9 mouse cellular contexts compared by ENCODE assay signal in the genomic region with DNA sequence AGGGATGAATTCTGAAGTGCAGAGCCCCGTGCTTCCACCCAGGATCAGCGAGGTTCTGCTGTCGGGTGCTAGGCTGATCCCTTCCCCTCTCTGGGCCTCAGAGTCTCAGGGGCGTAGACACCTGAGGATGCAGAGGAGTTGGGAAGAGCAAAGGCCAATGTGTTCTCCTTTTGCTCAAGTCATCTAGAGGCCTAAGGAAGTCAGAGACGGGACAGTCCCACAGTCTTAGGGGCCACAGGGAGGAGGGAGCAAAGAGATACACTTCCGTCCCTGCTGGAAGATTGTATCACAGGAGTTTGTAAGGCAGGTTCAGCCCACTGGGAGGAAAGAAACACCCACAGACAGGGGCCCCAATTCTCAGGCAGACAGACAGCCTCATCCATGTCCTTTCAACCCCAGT. TPM values are rescaled to one million over a fixed set of nuclear protein-coding genes. Genes with fewer than 3 reads are reported as not detected.
A peak's percentile ranks its signal among the peaks of the same experiment; 100 is the strongest.
DNase-seq lines count a peak whose midpoint lies in the region; ATAC-seq and TF ChIP-seq lines count a peak whose summit lies in the region.
"Had no signal": no experiment of that assay in that cellular context is flagged by ENCODE, and none has a peak within 500 bp of the region (broad histone marks: within the 10 kb centered on the region; RNA-seq: fewer than 3 reads in every experiment).

No protein-coding gene starts in this region.

- H3K36me3 ChIP-seq in heart, embryonic 10.5 days: no peaks in the 10 kb centered on the region
- H3K36me3 ChIP-seq in lung, postnatal 0 days (ENCODE audit: insufficient read depth, low read length): no peaks in the 10 kb centered on the region
- no peaks in the 10 kb centered on the region for H3K36me3 ChIP-seq in limb, embryonic 15.5 days
- no peaks in the 10 kb centered on the region for H3K36me3 ChIP-seq in stomach, postnatal 0 days (ENCODE audit: control insufficient read depth, insufficient read depth, low read length)
- H3K36me3 ChIP-seq in forebrain, embryonic 11.5 days (ENCODE audit: control insufficient read depth, insufficient read depth, low read length): no peaks in the 10 kb centered on the region

- H3K9ac ChIP-seq in lung, postnatal 0 days (replicated peaks; ENCODE audit: low read depth): no peak overlapping the region
- H3K9ac ChIP-seq in limb, embryonic 15.5 days: no peak overlapping the region
- H3K9ac ChIP-seq in stomach, postnatal 0 days (ENCODE audit: low read length): peak overlapping the region; percentile 41; the same call in 1 of the 2 replicates
- H3K9ac ChIP-seq in forebrain, embryonic 11.5 days (ENCODE audit: low read length): no peak overlapping the region

- no peaks in the 10 kb centered on the region for H3K27me3 ChIP-seq in heart, embryonic 10.5 days (ENCODE audit: insufficient read depth, poor library complexity, severe bottlenecking)
- H3K27me3 ChIP-seq in lung, postnatal 0 days (replicated peaks; ENCODE audit: insufficient read depth, low read length): no peaks in the 10 kb centered on the region
- no peaks in the 10 kb centered on the region for H3K27me3 ChIP-seq in limb, embryonic 15.5 days
- H3K27me3 ChIP-seq in stomach, postnatal 0 days (ENCODE audit: control insufficient read depth, insufficient read depth, low read length): no peaks in the 10 kb centered on the region
- H3K27me3 ChIP-seq in forebrain, embryonic 11.5 days (ENCODE audit: control insufficient read depth, insufficient read depth, low read length): no peaks in the 10 kb centered on the region

- no peak for DNase-seq in heart, embryonic 10.5 days (ENCODE audit: low spot score)
- no peak for DNase-seq in heart, postnatal 25 days (ENCODE audit: low spot score)
- DNase-seq in lung, postnatal 0 days (ENCODE audit: low spot score): no peak
- DNase-seq in lung, postnatal 10 days: no peak
- no peak for DNase-seq in stomach, postnatal 0 days (ENCODE audit: low spot score)
- no peak for DNase-seq in adrenal gland, adult 2 months
- DNase-seq in forebrain, embryonic 11.5 days (ENCODE audit: low spot score): no peak

- peaks cover 27% of the 10 kb centered on the region for H3K4me1 ChIP-seq in heart, embryonic 10.5 days
- 0 out of 2 replicates have a peak, but pooled peaks cover 2% of the 10 kb centered on the region for H3K4me1 ChIP-seq in lung, postnatal 0 days (ENCODE audit: insufficient read depth, low read depth, low read length)
- peaks cover 23% of the 10 kb centered on the region for H3K4me1 ChIP-seq in limb, embryonic 15.5 days
- peaks cover 5% of the 10 kb centered on the region; the same call in 1 of the 2 replicates for H3K4me1 ChIP-seq in stomach, postnatal 0 days (replicated peaks; ENCODE audit: control insufficient read depth, insufficient read depth)
- H3K4me1 ChIP-seq in forebrain, embryonic 11.5 days (replicated peaks; ENCODE audit: control insufficient read depth, insufficient read depth, low read length): 0 out of 2 replicates have a peak, but pooled peaks cover 1% of the 10 kb centered on the region

- TF ChIP-seq EP300 in lung, postnatal 0 days (IDR thresholded peaks at IDR 0.05): no peak
- TF ChIP-seq EP300 in stomach, postnatal 0 days (optimal IDR thresholded peaks at IDR 0.05): no peak

- H3K4me2 ChIP-seq in lung, postnatal 0 days (replicated peaks; ENCODE audit: low read depth, low read length): peak overlapping the region; percentile 14; the same call in 1 of the 2 replicates
- 0 out of 2 replicates have a peak overlapping the region, but pooled peaks have one; percentile 13 for H3K4me2 ChIP-seq in limb, embryonic 15.5 days
- 0 out of 2 replicates have a peak overlapping the region, but pooled peaks have one; percentile 5 for H3K4me2 ChIP-seq in stomach, postnatal 0 days (replicated peaks; ENCODE audit: low read depth)
- H3K4me2 ChIP-seq in forebrain, embryonic 11.5 days (ENCODE audit: low read depth, low read length, severe bottlenecking): no peak overlapping the region

- intact Hi-C loops in heart, postnatal 25 days (cut with DNase I): no loop called here

- ATAC-seq in lung, postnatal 0 days: no peak
- ATAC-seq in limb, embryonic 15.5 days (ENCODE audit: insufficient number of reproducible peaks, low FRiP score, low TSS enrichment, low read depth): no peak
- ATAC-seq in stomach, postnatal 0 days (ENCODE audit: low FRiP score, low TSS enrichment): no peak
- ATAC-seq in forebrain, embryonic 11.5 days (replicated peaks; ENCODE audit: low FRiP score): no peak

- WGBS in heart, embryonic 10.5 days: 49% methylated on average over 6 of the region's 6 CpGs
- WGBS in lung, postnatal 0 days: 57% methylated on average over 6 of the region's 6 CpGs
- WGBS in limb, embryonic 15.5 days: 50% methylated on average over 6 of the region's 6 CpGs
- 37% methylated on average over 6 of the region's 6 CpGs for WGBS in stomach, postnatal 0 days
- 56% methylated on average over 6 of the region's 6 CpGs for WGBS in forebrain, embryonic 11.5 days

- 0 out of 2 replicates have a peak overlapping the region, but pooled peaks have one; percentile 12 for H3K4me3 ChIP-seq in heart, embryonic 10.5 days
- no peak overlapping the region for H3K4me3 ChIP-seq in lung, postnatal 0 days (ENCODE audit: low read depth, low read length)
- H3K4me3 ChIP-seq in limb, embryonic 15.5 days: peak overlapping the region; percentile 9; the same call in 1 of the 2 replicates
- no peak overlapping the region for H3K4me3 ChIP-seq in stomach, postnatal 0 days (ENCODE audit: low read depth, low read length)
- H3K4me3 ChIP-seq in forebrain, embryonic 11.5 days (ENCODE audit: low read depth, low read length): no peak overlapping the region

- no peak for TF ChIP-seq CTCF in lung, postnatal 0 days (IDR thresholded peaks at IDR 0.05)
- TF ChIP-seq CTCF in stomach, postnatal 0 days (IDR thresholded peaks at IDR 0.05; ENCODE audit: low read depth): no peak

- H3K27ac ChIP-seq in heart, embryonic 10.5 days: peak overlapping the region; percentile 31
- H3K27ac ChIP-seq in lung, postnatal 0 days (ENCODE audit: low read length): no peak overlapping the region
- H3K27ac ChIP-seq in limb, embryonic 15.5 days: no peak overlapping the region
- peak overlapping the region; percentile 40; the same call in 1 of the 2 replicates for H3K27ac ChIP-seq in stomach, postnatal 0 days (replicated peaks)
- no peak overlapping the region for H3K27ac ChIP-seq in forebrain, embryonic 11.5 days (ENCODE audit: low read depth, low read length)

- H3K9me3 ChIP-seq in heart, embryonic 10.5 days: no peaks in the 10 kb centered on the region
- no peaks in the 10 kb centered on the region for H3K9me3 ChIP-seq in lung, postnatal 0 days (ENCODE audit: low read length)
- H3K9me3 ChIP-seq in limb, embryonic 15.5 days: no peaks in the 10 kb centered on the region
- no peaks in the 10 kb centered on the region for H3K9me3 ChIP-seq in stomach, postnatal 0 days (ENCODE audit: control insufficient read depth, low read length)
- no peaks in the 10 kb centered on the region for H3K9me3 ChIP-seq in forebrain, embryonic 11.5 days (ENCODE audit: control insufficient read depth, low read length)

RNA-seq across cellular contexts. Expression of a gene that starts 1.2 kb away (rescaled TPM):
- 34.8 and 35.4 TPM in 2 replicates for polyA plus RNA-seq in heart, embryonic 10.5 days (2016; fragmentation: Nextera tagmentation; extraction: Ambion mirVana)
- 10 to 100 TPM; 20.7 to 25.4 TPM for total RNA-seq in heart, postnatal 25 days (2021)
- 51.8 and 53.5 TPM in 2 replicates for polyA plus RNA-seq in lung, postnatal 0 days (2015; fragmentation: Nextera tagmentation; extraction: Ambion mirVana)
- polyA plus RNA-seq in limb, embryonic 15.5 days (2015; fragmentation: Nextera tagmentation; extraction: Ambion mirVana): 23.0 and 24.7 TPM in 2 replicates
- 7.7 and 8.4 TPM in 2 replicates for polyA plus RNA-seq in stomach, postnatal 0 days (2015; fragmentation: Nextera tagmentation; extraction: Ambion mirVana)
- 10 to 100 TPM; 11.3 to 19.1 TPM for total RNA-seq in adrenal gland, adult 2 months (2021)
- 47.0 and 50.8 TPM in 2 replicates for polyA plus RNA-seq in adrenal gland, adult 2 months (2012; rRNA removed)
- polyA plus RNA-seq in forebrain, embryonic 11.5 days (2014; fragmentation: Nextera tagmentation; extraction: Ambion mirVana): 33.2 and 33.7 TPM in 2 replicates

RNA-seq across cellular contexts. Expression of a gene that starts 9.2 kb away (rescaled TPM):
- 89.1 and 115 TPM in 2 replicates for polyA plus RNA-seq in heart, embryonic 10.5 days (2016; fragmentation: Nextera tagmentation; extraction: Ambion mirVana)
- total RNA-seq in heart, postnatal 25 days (2021): 10 to 100 TPM; 23.4 to 26.4 TPM
- polyA plus RNA-seq in lung, postnatal 0 days (2015; fragmentation: Nextera tagmentation; extraction: Ambion mirVana): 62.8 and 68.7 TPM in 2 replicates
- polyA plus RNA-seq in limb, embryonic 15.5 days (2015; fragmentation: Nextera tagmentation; extraction: Ambion mirVana): 84.4 and 101 TPM in 2 replicates
- polyA plus RNA-seq in stomach, postnatal 0 days (2015; fragmentation: Nextera tagmentation; extraction: Ambion mirVana): 55.8 and 57.8 TPM in 2 replicates
- total RNA-seq in adrenal gland, adult 2 months (2021): 10 to 100 TPM; 69.7 to 74.7 TPM
- 131 and 132 TPM in 2 replicates for polyA plus RNA-seq in adrenal gland, adult 2 months (2012; rRNA removed)
- polyA plus RNA-seq in forebrain, embryonic 11.5 days (2014; fragmentation: Nextera tagmentation; extraction: Ambion mirVana): 79.2 and 95.7 TPM in 2 replicates

RNA-seq across cellular contexts. Expression of a gene that starts 18.1 kb away (rescaled TPM):
- 24.7 and 34.8 TPM in 2 replicates for polyA plus RNA-seq in heart, embryonic 10.5 days (2016; fragmentation: Nextera tagmentation; extraction: Ambion mirVana)
- 1 to 10 TPM; 4.2 to 6.0 TPM for total RNA-seq in heart, postnatal 25 days (2021)
- 12.6 and 15.6 TPM in 2 replicates for polyA plus RNA-seq in lung, postnatal 0 days (2015; fragmentation: Nextera tagmentation; extraction: Ambion mirVana)
- 33.5 and 34.8 TPM in 2 replicates for polyA plus RNA-seq in limb, embryonic 15.5 days (2015; fragmentation: Nextera tagmentation; extraction: Ambion mirVana)
- 15.1 and 17.3 TPM in 2 replicates for polyA plus RNA-seq in stomach, postnatal 0 days (2015; fragmentation: Nextera tagmentation; extraction: Ambion mirVana)
- 10 to 100 TPM in 1 of 2 experiments, 1 to 10 TPM in 1; 7.5 to 13.9 TPM for total RNA-seq in adrenal gland, adult 2 months (2021)
- 45.7 and 48.2 TPM in 2 replicates for polyA plus RNA-seq in adrenal gland, adult 2 months (2012; rRNA removed)
- polyA plus RNA-seq in forebrain, embryonic 11.5 days (2014; fragmentation: Nextera tagmentation; extraction: Ambion mirVana): 21.9 and 22.3 TPM in 2 replicates

RNA-seq across cellular contexts. Expression of a gene that starts 18.8 kb away (rescaled TPM):
- 0.28 TPM in 1 of 2 replicates, not detected in the other for polyA plus RNA-seq in heart, embryonic 10.5 days (2016; fragmentation: Nextera tagmentation; extraction: Ambion mirVana)
- total RNA-seq in heart, postnatal 25 days (2021): not detected
- polyA plus RNA-seq in lung, postnatal 0 days (2015; fragmentation: Nextera tagmentation; extraction: Ambion mirVana): 0.30 TPM in 2 replicates
- not detected in 2 replicates for polyA plus RNA-seq in limb, embryonic 15.5 days (2015; fragmentation: Nextera tagmentation; extraction: Ambion mirVana)
- polyA plus RNA-seq in stomach, postnatal 0 days (2015; fragmentation: Nextera tagmentation; extraction: Ambion mirVana): not detected in 2 replicates
- total RNA-seq in adrenal gland, adult 2 months (2021): not detected
- polyA plus RNA-seq in adrenal gland, adult 2 months (2012; rRNA removed): not detected in 2 replicates
- polyA plus RNA-seq in forebrain, embryonic 11.5 days (2014; fragmentation: Nextera tagmentation; extraction: Ambion mirVana): 2.1 and 2.3 TPM in 2 replicates
- polyA plus RNA-seq: gonadal fat pad, adult 2 months had no signal

RNA-seq across cellular contexts. Expression of a gene that starts 35.0 kb away (rescaled TPM):
- polyA plus RNA-seq in heart, embryonic 10.5 days (2016; fragmentation: Nextera tagmentation; extraction: Ambion mirVana): 46.2 and 57.2 TPM in 2 replicates
- 1 to 10 TPM; 8.1 to 8.3 TPM for total RNA-seq in heart, postnatal 25 days (2021)
- 60.9 and 63.5 TPM in 2 replicates for polyA plus RNA-seq in lung, postnatal 0 days (2015; fragmentation: Nextera tagmentation; extraction: Ambion mirVana)
- 68.5 and 71.7 TPM in 2 replicates for polyA plus RNA-seq in limb, embryonic 15.5 days (2015; fragmentation: Nextera tagmentation; extraction: Ambion mirVana)
- 45.9 and 50.3 TPM in 2 replicates for polyA plus RNA-seq in stomach, postnatal 0 days (2015; fragmentation: Nextera tagmentation; extraction: Ambion mirVana)
- 10 to 100 TPM; 18.7 to 26.5 TPM for total RNA-seq in adrenal gland, adult 2 months (2021)
- 70.6 and 74.0 TPM in 2 replicates for polyA plus RNA-seq in adrenal gland, adult 2 months (2012; rRNA removed)
- 56.8 and 68.3 TPM in 2 replicates for polyA plus RNA-seq in forebrain, embryonic 11.5 days (2014; fragmentation: Nextera tagmentation; extraction: Ambion mirVana)

Comparison
In these comparisons a context has a peak if more than half of its experiments do, and no peak if none do; other contexts are left out.
1. H3K27ac ChIP-seq: peak in heart, embryonic 10.5 days (single experiment) and stomach, postnatal 0 days (single experiment); none in lung, postnatal 0 days (single experiment), limb, embryonic 15.5 days (single experiment) and forebrain, embryonic 11.5 days (single experiment).
2. H3K4me3 ChIP-seq: peak in heart, embryonic 10.5 days (single experiment) and limb, embryonic 15.5 days (single experiment); none in lung, postnatal 0 days (single experiment), stomach, postnatal 0 days (single experiment) and forebrain, embryonic 11.5 days (single experiment).